Mouse (Mus musculus): ENCODE results near the gene Bdkrb2. TPM values are rescaled to one million over a fixed set of nuclear protein-coding genes. Genes with fewer than 3 reads are reported as not detected.

Bdkrb2 gene
- polyA plus RNA-seq, 1 experiment: 0.52 TPM

- 86% methylated on average over 11 of the region's 11 CpGs for WGBS
- no peak overlapping the region for H3K27ac ChIP-seq (ENCODE audit: control insufficient read depth, insufficient read depth, low read depth, low read length, poor library complexity)
- no peaks in the 10 kb centered on the region for H3K4me1 ChIP-seq (ENCODE audit: control insufficient read depth, insufficient read depth, low read length)
- no peak for TF ChIP-seq CTCF (IDR thresholded peaks at IDR 0.05; ENCODE audit: control insufficient read depth, insufficient read depth, low read length)
- TF ChIP-seq POLR2A (IDR thresholded peaks at IDR 0.05; ENCODE audit: borderline replicate concordance, control insufficient read depth, low read depth, low read length): no peak
- H3K4me3 ChIP-seq (replicated peaks; ENCODE audit: control insufficient read depth, low read depth, low read length): no peak overlapping the region
Measured at GRCm38 (mm10) chr12:105603904-105604303, 40.9 kb downstream of the Bdkrb2 start.

GRCm38 (mm10) chr12:105605212-105605611 is 42.2 kb downstream of the Bdkrb2 start:
- Histone ChIP-seq H3K4me1 (ENCODE audit: control insufficient read depth, insufficient read depth, low read length) (no peaks in the 10 kb centered on the region), H3K4me3 (replicated peaks; ENCODE audit: control insufficient read depth, low read depth, low read length) (no peak overlapping the region), H3K27ac (ENCODE audit: control insufficient read depth, insufficient read depth, low read depth, low read length, poor library complexity) (no peak overlapping the region)
- TF ChIP-seq POLR2A (IDR thresholded peaks at IDR 0.05; ENCODE audit: borderline replicate concordance, control insufficient read depth, low read depth, low read length) (no peak), CTCF (IDR thresholded peaks at IDR 0.05; ENCODE audit: control insufficient read depth, insufficient read depth, low read length) (no peak)
- WGBS: 88% methylated on average over 8 of the region's 8 CpGs

GRCm38 (mm10) chr12:105606881-105607280 is 43.9 kb downstream of the Bdkrb2 start:
- no peak overlapping the region for H3K4me3 ChIP-seq (replicated peaks; ENCODE audit: control insufficient read depth, low read depth, low read length)
- WGBS: 72% methylated on average over 4 of the region's 4 CpGs
- no peak for TF ChIP-seq POLR2A (IDR thresholded peaks at IDR 0.05; ENCODE audit: borderline replicate concordance, control insufficient read depth, low read depth, low read length)
- no peak for TF ChIP-seq CTCF (IDR thresholded peaks at IDR 0.05; ENCODE audit: control insufficient read depth, insufficient read depth, low read length)
- H3K4me1 ChIP-seq (ENCODE audit: control insufficient read depth, insufficient read depth, low read length): no peaks in the 10 kb centered on the region
- H3K27ac ChIP-seq (ENCODE audit: control insufficient read depth, insufficient read depth, low read depth, low read length, poor library complexity): no peak overlapping the region

- 91% methylated on average over 2 of the region's 2 CpGs for WGBS
- TF ChIP-seq CTCF (IDR thresholded peaks at IDR 0.05; ENCODE audit: control insufficient read depth, insufficient read depth, low read length) (no peak), POLR2A (IDR thresholded peaks at IDR 0.05; ENCODE audit: borderline replicate concordance, control insufficient read depth, low read depth, low read length) (no peak)
- Histone ChIP-seq H3K4me1 (ENCODE audit: control insufficient read depth, insufficient read depth, low read length) (no peaks in the 10 kb centered on the region), H3K27ac (ENCODE audit: control insufficient read depth, insufficient read depth, low read depth, low read length, poor library complexity) (no peak overlapping the region), H3K4me3 (replicated peaks; ENCODE audit: control insufficient read depth, low read depth, low read length) (no peak overlapping the region)
Measured at GRCm38 (mm10) chr12:105611045-105611444, 48.0 kb downstream of the Bdkrb2 start.

GRCm38 (mm10) chr12:105611748-105612147 is 48.7 kb downstream of the Bdkrb2 start:
- no peak overlapping the region for H3K27ac ChIP-seq (ENCODE audit: control insufficient read depth, insufficient read depth, low read depth, low read length, poor library complexity)
- no peak overlapping the region for H3K4me3 ChIP-seq (replicated peaks; ENCODE audit: control insufficient read depth, low read depth, low read length)
- no peaks in the 10 kb centered on the region for H3K4me1 ChIP-seq (ENCODE audit: control insufficient read depth, insufficient read depth, low read length)
- no peak for TF ChIP-seq POLR2A (IDR thresholded peaks at IDR 0.05; ENCODE audit: borderline replicate concordance, control insufficient read depth, low read depth, low read length)
- peak; percentile 69 for TF ChIP-seq CTCF (IDR thresholded peaks at IDR 0.05; ENCODE audit: control insufficient read depth, insufficient read depth, low read length)
- WGBS: 27% methylated on average over 7 of the region's 7 CpGs

- Histone ChIP-seq H3K4me1 (ENCODE audit: control insufficient read depth, insufficient read depth, low read length) (no peaks in the 10 kb centered on the region), H3K27ac (ENCODE audit: control insufficient read depth, insufficient read depth, low read depth, low read length, poor library complexity) (no peak overlapping the region), H3K4me3 (replicated peaks; ENCODE audit: control insufficient read depth, low read depth, low read length) (no peak overlapping the region)
- WGBS: 90% methylated on average over 10 of the region's 10 CpGs
- TF ChIP-seq CTCF (IDR thresholded peaks at IDR 0.05; ENCODE audit: control insufficient read depth, insufficient read depth, low read length) (no peak), POLR2A (IDR thresholded peaks at IDR 0.05; ENCODE audit: borderline replicate concordance, control insufficient read depth, low read depth, low read length) (no peak)
Measured at GRCm38 (mm10) chr12:105613559-105613958, 50.5 kb downstream of the Bdkrb2 start.

GRCm38 (mm10) chr12:105622048-105622447 is 59.0 kb downstream of the Bdkrb2 start:
- Histone ChIP-seq H3K27ac (ENCODE audit: control insufficient read depth, insufficient read depth, low read depth, low read length, poor library complexity) (no peak overlapping the region), H3K4me1 (ENCODE audit: control insufficient read depth, insufficient read depth, low read length) (no peaks in the 10 kb centered on the region; the same call in 1 of the 2 replicates), H3K4me3 (replicated peaks; ENCODE audit: control insufficient read depth, low read depth, low read length) (no peak overlapping the region)
- no peak for TF ChIP-seq POLR2A (IDR thresholded peaks at IDR 0.05; ENCODE audit: borderline replicate concordance, control insufficient read depth, low read depth, low read length)
- TF ChIP-seq CTCF (IDR thresholded peaks at IDR 0.05; ENCODE audit: control insufficient read depth, insufficient read depth, low read length): no peak
- 64% methylated on average over 7 of the region's 7 CpGs for WGBS

GRCm38 (mm10) chr12:105622981-105623539 is 60.0 kb downstream of the Bdkrb2 start:
- H3K4me1 ChIP-seq (ENCODE audit: control insufficient read depth, insufficient read depth, low read length): no peaks in the 10 kb centered on the region; the same call in 1 of the 2 replicates
- H3K27ac ChIP-seq (ENCODE audit: control insufficient read depth, insufficient read depth, low read depth, low read length, poor library complexity): no peak overlapping the region
- no peak overlapping the region for H3K4me3 ChIP-seq (replicated peaks; ENCODE audit: control insufficient read depth, low read depth, low read length)
- TF ChIP-seq POLR2A (IDR thresholded peaks at IDR 0.05; ENCODE audit: borderline replicate concordance, control insufficient read depth, low read depth, low read length) (no peak), CTCF (IDR thresholded peaks at IDR 0.05; ENCODE audit: control insufficient read depth, insufficient read depth, low read length) (no peak)
- WGBS: 94% methylated on average over 12 of the region's 12 CpGs

- Histone ChIP-seq H3K4me3 (replicated peaks; ENCODE audit: control insufficient read depth, low read depth, low read length) (no peak overlapping the region), H3K4me1 (ENCODE audit: control insufficient read depth, insufficient read depth, low read length) (no peaks in the 10 kb centered on the region; the same call in 1 of the 2 replicates), H3K27ac (ENCODE audit: control insufficient read depth, insufficient read depth, low read depth, low read length, poor library complexity) (no peak overlapping the region)
- TF ChIP-seq CTCF (IDR thresholded peaks at IDR 0.05; ENCODE audit: control insufficient read depth, insufficient read depth, low read length) (no peak), POLR2A (IDR thresholded peaks at IDR 0.05; ENCODE audit: borderline replicate concordance, control insufficient read depth, low read depth, low read length) (no peak)
- WGBS: 82% methylated on average over 7 of the region's 7 CpGs
Measured at GRCm38 (mm10) chr12:105625798-105626197, 62.8 kb downstream of the Bdkrb2 start.

Data from bone marrow, adult 2 months (tissue).